Mouse (Mus musculus): ENCODE measurements around the gene Ankrd60. TPM values are rescaled to one million over a fixed set of nuclear protein-coding genes. Genes with fewer than 3 reads are reported as not detected.

Gene Ankrd60
- polyA plus RNA-seq, 1 experiment from 2014 or later = not detected

GRCm38 (mm10) chr2:173539781-173540180, 38.4 kb downstream of the Ankrd60 start:
- no peak for ATAC-seq (ENCODE audit: insufficient read depth, low FRiP score)
- no peak overlapping the region for H3K27ac ChIP-seq (ENCODE audit: low read length)
- H3K4me2 ChIP-seq (ENCODE audit: low read depth, low read length) = no peak overlapping the region
- no peak overlapping the region for H3K4me3 ChIP-seq (replicated peaks; ENCODE audit: low read length)
- no peak overlapping the region for H3K9ac ChIP-seq (ENCODE audit: low read length)
- no peaks in the 10 kb centered on the region for H3K9me3 ChIP-seq (replicated peaks; ENCODE audit: control insufficient read depth, low read length)
- 0 out of 2 replicates have a peak, but pooled peaks cover 7% of the 10 kb centered on the region for H3K4me1 ChIP-seq (ENCODE audit: control insufficient read depth, insufficient read depth, low read length)
- no peaks in the 10 kb centered on the region for H3K27me3 ChIP-seq (ENCODE audit: control insufficient read depth, insufficient read depth, low read length)
- no peaks in the 10 kb centered on the region for H3K36me3 ChIP-seq (ENCODE audit: control insufficient read depth, insufficient read depth, low read length)
- WGBS = 51% methylated on average over 15 of the region's 15 CpGs

GRCm38 (mm10) chr2:173535886-173536285, 42.3 kb downstream of the Ankrd60 start:
- WGBS = 68% methylated on average over 9 of the region's 9 CpGs
- ATAC-seq (ENCODE audit: insufficient read depth, low FRiP score) = no peak
- no peaks in the 10 kb centered on the region for H3K27me3 ChIP-seq (ENCODE audit: control insufficient read depth, insufficient read depth, low read length)
- H3K36me3 ChIP-seq (ENCODE audit: control insufficient read depth, insufficient read depth, low read length) = no peaks in the 10 kb centered on the region
- H3K27ac ChIP-seq (ENCODE audit: low read length) = no peak overlapping the region
- no peak overlapping the region for H3K4me3 ChIP-seq (replicated peaks; ENCODE audit: low read length)
- H3K9me3 ChIP-seq (replicated peaks; ENCODE audit: control insufficient read depth, low read length) = no peaks in the 10 kb centered on the region
- H3K9ac ChIP-seq (ENCODE audit: low read length) = no peak overlapping the region
- H3K4me2 ChIP-seq (ENCODE audit: low read depth, low read length) = no peak overlapping the region
- 0 out of 2 replicates have a peak, but pooled peaks cover 7% of the 10 kb centered on the region for H3K4me1 ChIP-seq (ENCODE audit: control insufficient read depth, insufficient read depth, low read length)

- ATAC-seq (ENCODE audit: insufficient read depth, low FRiP score) = no peak
- Histone ChIP-seq H3K9me3 (replicated peaks; ENCODE audit: control insufficient read depth, low read length) (no peaks in the 10 kb centered on the region), H3K27me3 (ENCODE audit: control insufficient read depth, insufficient read depth, low read length) (no peaks in the 10 kb centered on the region), H3K4me1 (ENCODE audit: control insufficient read depth, insufficient read depth, low read length) (0 out of 2 replicates have a peak, but pooled peaks cover 7% of the 10 kb centered on the region), H3K27ac (ENCODE audit: low read length) (no peak overlapping the region), H3K4me3 (replicated peaks; ENCODE audit: low read length) (no peak overlapping the region), H3K4me2 (ENCODE audit: low read depth, low read length) (no peak overlapping the region), H3K36me3 (ENCODE audit: control insufficient read depth, insufficient read depth, low read length) (no peaks in the 10 kb centered on the region), H3K9ac (ENCODE audit: low read length) (no peak overlapping the region)
- 81% methylated on average over 18 of the region's 18 CpGs for WGBS
Observed at GRCm38 (mm10) chr2:173535390-173535789, 42.8 kb downstream of the Ankrd60 start.

- Histone ChIP-seq H3K4me1 (ENCODE audit: control insufficient read depth, insufficient read depth, low read length) (0 out of 2 replicates have a peak, but pooled peaks cover 1% of the 10 kb centered on the region), H3K27ac (ENCODE audit: low read length) (no peak overlapping the region), H3K4me2 (ENCODE audit: low read depth, low read length) (no peak overlapping the region), H3K4me3 (replicated peaks; ENCODE audit: low read length) (no peak overlapping the region), H3K27me3 (ENCODE audit: control insufficient read depth, insufficient read depth, low read length) (no peaks in the 10 kb centered on the region), H3K9me3 (replicated peaks; ENCODE audit: control insufficient read depth, low read length) (no peaks in the 10 kb centered on the region), H3K9ac (ENCODE audit: low read length) (no peak overlapping the region), H3K36me3 (ENCODE audit: control insufficient read depth, insufficient read depth, low read length) (no peaks in the 10 kb centered on the region)
- 59% methylated on average over 7 of the region's 7 CpGs for WGBS
- no peak for ATAC-seq (ENCODE audit: insufficient read depth, low FRiP score)
Observed at GRCm38 (mm10) chr2:173534581-173534980, 43.6 kb downstream of the Ankrd60 start.

- 64% methylated on average over 15 of the region's 15 CpGs for WGBS
- Histone ChIP-seq H3K4me1 (ENCODE audit: control insufficient read depth, insufficient read depth, low read length) (no peaks in the 10 kb centered on the region), H3K36me3 (ENCODE audit: control insufficient read depth, insufficient read depth, low read length) (no peaks in the 10 kb centered on the region), H3K27ac (ENCODE audit: low read length) (no peak overlapping the region), H3K9me3 (replicated peaks; ENCODE audit: control insufficient read depth, low read length) (no peaks in the 10 kb centered on the region), H3K4me3 (replicated peaks; ENCODE audit: low read length) (no peak overlapping the region), H3K4me2 (ENCODE audit: low read depth, low read length) (no peak overlapping the region), H3K9ac (ENCODE audit: low read length) (no peak overlapping the region), H3K27me3 (ENCODE audit: control insufficient read depth, insufficient read depth, low read length) (no peaks in the 10 kb centered on the region)
- ATAC-seq (ENCODE audit: insufficient read depth, low FRiP score) = no peak
Observed at GRCm38 (mm10) chr2:173532711-173533462, 45.3 kb downstream of the Ankrd60 start.

- no peaks in the 10 kb centered on the region for H3K27me3 ChIP-seq (ENCODE audit: control insufficient read depth, insufficient read depth, low read length)
- no peak overlapping the region for H3K4me3 ChIP-seq (replicated peaks; ENCODE audit: low read length)
- ATAC-seq (ENCODE audit: insufficient read depth, low FRiP score) = no peak
- no peak overlapping the region for H3K27ac ChIP-seq (ENCODE audit: low read length)
- no peak overlapping the region for H3K9ac ChIP-seq (ENCODE audit: low read length)
- H3K9me3 ChIP-seq (replicated peaks; ENCODE audit: control insufficient read depth, low read length) = no peaks in the 10 kb centered on the region
- H3K4me1 ChIP-seq (ENCODE audit: control insufficient read depth, insufficient read depth, low read length) = no peaks in the 10 kb centered on the region
- H3K36me3 ChIP-seq (ENCODE audit: control insufficient read depth, insufficient read depth, low read length) = no peaks in the 10 kb centered on the region
- 81% methylated on average over 3 of the region's 3 CpGs for WGBS
- H3K4me2 ChIP-seq (ENCODE audit: low read depth, low read length) = no peak overlapping the region
Observed at GRCm38 (mm10) chr2:173528493-173528892, 49.7 kb downstream of the Ankrd60 start.

GRCm38 (mm10) chr2:173522376-173522775, 55.8 kb downstream of the Ankrd60 start, which contains the start of gene 1700021F07Rik:
Gene 1700021F07Rik (plus strand): TSS chr2:173522586.
- Histone ChIP-seq H3K36me3 (ENCODE audit: control insufficient read depth, insufficient read depth, low read length) (no peaks in the 10 kb centered on the region), H3K4me2 (ENCODE audit: low read depth, low read length) (no peak within 1 kb of the TSS), H3K4me1 (ENCODE audit: control insufficient read depth, insufficient read depth, low read length) (no peaks in the 10 kb centered on the region), H3K27ac (ENCODE audit: low read length) (no peak within 1 kb of the TSS), H3K27me3 (ENCODE audit: control insufficient read depth, insufficient read depth, low read length) (no peaks in the 10 kb centered on the region), H3K9me3 (replicated peaks; ENCODE audit: control insufficient read depth, low read length) (no peaks in the 10 kb centered on the region), H3K9ac (ENCODE audit: low read length) (no peak within 1 kb of the TSS), H3K4me3 (replicated peaks; ENCODE audit: low read length) (no peak within 1 kb of the TSS)
- no peak for ATAC-seq (ENCODE audit: insufficient read depth, low FRiP score)
- WGBS = 90% methylated on average over 18 of the region's 18 CpGs

Other genes starting within 250 kb of the Ankrd60 start
- gene 1700021F07Rik, start 55.8 kb downstream of the Ankrd60 start, polyA plus RNA-seq (2015; fragmentation: Nextera tagmentation; extraction: Ambion mirVana) = not detected in 2 replicates
- gene Rab22a, start 81.4 kb upstream of the Ankrd60 start, polyA plus RNA-seq (2015; fragmentation: Nextera tagmentation; extraction: Ambion mirVana) = 29.3 and 38.9 TPM in 2 replicates
- gene 1700010B08Rik, start 141.1 kb upstream of the Ankrd60 start, polyA plus RNA-seq (2015; fragmentation: Nextera tagmentation; extraction: Ambion mirVana) = not detected in 2 replicates
- gene Vapb, start 159.1 kb upstream of the Ankrd60 start, polyA plus RNA-seq (2015; fragmentation: Nextera tagmentation; extraction: Ambion mirVana) = 19.7 and 20.7 TPM in 2 replicates